Mouse (Mus musculus): ENCODE results near the gene Csdc2. TPM values are rescaled to one million over a fixed set of nuclear protein-coding genes. Genes with fewer than 3 reads are reported as not detected.
A peak's percentile ranks its signal among the peaks of the same experiment; 100 is the strongest.

Gene Csdc2
- polyA plus RNA-seq, 1 experiment from 2014 or later: 8.1 TPM

- no peak overlapping the region for H3K4me3 ChIP-seq
- WGBS: 73% methylated on average over 11 of the region's 11 CpGs
- H3K9me3 ChIP-seq: no peaks in the 10 kb centered on the region
- no peaks in the 10 kb centered on the region for H3K27me3 ChIP-seq (replicated peaks; ENCODE audit: low read depth, poor library complexity, severe bottlenecking)
- H3K4me1 ChIP-seq: peaks cover 33% of the 10 kb centered on the region
- H3K36me3 ChIP-seq (replicated peaks): peaks cover 8% of the 10 kb centered on the region
- no peak overlapping the region for H3K27ac ChIP-seq (replicated peaks)
- DNase-seq (ENCODE audit: low spot score): no peak
These were observed 8.3 kb upstream of the Csdc2 start for GRCm38 (mm10) chr15:81928277-81928676.

- Histone ChIP-seq H3K27ac (replicated peaks) (no peak overlapping the region; the same call in 1 of the 2 replicates), H3K4me1 (peaks cover 26% of the 10 kb centered on the region), H3K36me3 (replicated peaks) (no peaks in the 10 kb centered on the region), H3K4me3 (no peak overlapping the region), H3K27me3 (replicated peaks; ENCODE audit: low read depth, poor library complexity, severe bottlenecking) (peaks cover 9% of the 10 kb centered on the region), H3K9me3 (no peaks in the 10 kb centered on the region)
- DNase-seq (ENCODE audit: low spot score): no peak
- 48% methylated on average over 12 of the region's 12 CpGs for WGBS
These were observed 3.5 kb upstream of the Csdc2 start for GRCm38 (mm10) chr15:81932951-81933470.

- WGBS: 82% methylated on average over 1 of the region's 1 CpGs
- Histone ChIP-seq H3K27me3 (replicated peaks; ENCODE audit: low read depth, poor library complexity, severe bottlenecking) (peaks cover 12% of the 10 kb centered on the region), H3K36me3 (replicated peaks) (no peaks in the 10 kb centered on the region), H3K9me3 (no peaks in the 10 kb centered on the region), H3K4me3 (no peak overlapping the region), H3K27ac (replicated peaks) (no peak overlapping the region), H3K4me1 (peaks cover 36% of the 10 kb centered on the region)
- no peak for DNase-seq (ENCODE audit: low spot score)
These were observed 2.6 kb upstream of the Csdc2 start for GRCm38 (mm10) chr15:81933986-81934385.

GRCm38 (mm10) chr15:81935869-81936637, 506 bp upstream of the Csdc2 start:
- Histone ChIP-seq H3K27me3 (replicated peaks; ENCODE audit: low read depth, poor library complexity, severe bottlenecking) (peaks cover 12% of the 10 kb centered on the region), H3K36me3 (replicated peaks) (no peaks in the 10 kb centered on the region), H3K4me3 (peak overlapping the region; percentile 61), H3K9me3 (no peaks in the 10 kb centered on the region), H3K27ac (replicated peaks) (peak overlapping the region; percentile 65; the same call in 1 of the 2 replicates), H3K4me1 (peaks cover 39% of the 10 kb centered on the region)
- no peak for DNase-seq (ENCODE audit: low spot score)
- WGBS: 58% methylated on average over 7 of the region's 7 CpGs

- Histone ChIP-seq H3K9me3 (no peaks in the 10 kb centered on the region), H3K36me3 (replicated peaks) (no peaks in the 10 kb centered on the region), H3K27ac (replicated peaks) (peak overlapping the region; percentile 65), H3K27me3 (replicated peaks; ENCODE audit: low read depth, poor library complexity, severe bottlenecking) (peaks cover 12% of the 10 kb centered on the region), H3K4me1 (peaks cover 42% of the 10 kb centered on the region), H3K4me3 (peak overlapping the region; percentile 61)
- no peak for DNase-seq (ENCODE audit: low spot score)
- WGBS: 7% methylated on average over 19 of the region's 19 CpGs
These were observed 776 bp downstream of the Csdc2 start for GRCm38 (mm10) chr15:81937098-81937972.

- peak; percentile 64 for DNase-seq (ENCODE audit: low spot score)
- Histone ChIP-seq H3K4me1 (peaks cover 47% of the 10 kb centered on the region), H3K27me3 (replicated peaks; ENCODE audit: low read depth, poor library complexity, severe bottlenecking) (peaks cover 12% of the 10 kb centered on the region), H3K4me3 (0 out of 2 replicates have a peak overlapping the region, but pooled peaks have one; percentile 61), H3K27ac (replicated peaks) (no peak overlapping the region), H3K9me3 (no peaks in the 10 kb centered on the region), H3K36me3 (replicated peaks) (no peaks in the 10 kb centered on the region)
- 32% methylated on average over 2 of the region's 2 CpGs for WGBS
These were observed 1.7 kb downstream of the Csdc2 start for GRCm38 (mm10) chr15:81938246-81938645.

GRCm38 (mm10) chr15:81939157-81939715, 2.7 kb downstream of the Csdc2 start:
- Histone ChIP-seq H3K27ac (replicated peaks) (no peak overlapping the region), H3K4me3 (no peak overlapping the region)
- WGBS: 88% methylated on average over 10 of the region's 10 CpGs

GRCm38 (mm10) chr15:81939774-81940173, 3.2 kb downstream of the Csdc2 start:
- no peaks in the 10 kb centered on the region for H3K9me3 ChIP-seq
- H3K4me1 ChIP-seq: peaks cover 50% of the 10 kb centered on the region
- no peak overlapping the region for H3K27ac ChIP-seq (replicated peaks)
- WGBS: 94% methylated on average over 4 of the region's 4 CpGs
- no peak for DNase-seq (ENCODE audit: low spot score)
- H3K4me3 ChIP-seq: no peak overlapping the region
- no peaks in the 10 kb centered on the region for H3K36me3 ChIP-seq (replicated peaks)
- peaks cover 12% of the 10 kb centered on the region for H3K27me3 ChIP-seq (replicated peaks; ENCODE audit: low read depth, poor library complexity, severe bottlenecking)

More at GRCm38 (mm10) chr15:81939157-81939715, 2.7 kb downstream of the Csdc2 start:
- DNase-seq (ENCODE audit: low spot score): no peak
- Histone ChIP-seq H3K4me1 (peaks cover 50% of the 10 kb centered on the region), H3K9me3 (no peaks in the 10 kb centered on the region), H3K27me3 (replicated peaks; ENCODE audit: low read depth, poor library complexity, severe bottlenecking) (peaks cover 12% of the 10 kb centered on the region), H3K36me3 (replicated peaks) (no peaks in the 10 kb centered on the region)

GRCm38 (mm10) chr15:81940219-81940618, 3.7 kb downstream of the Csdc2 start:
- Histone ChIP-seq H3K27ac (replicated peaks) (no peak overlapping the region), H3K36me3 (replicated peaks) (no peaks in the 10 kb centered on the region), H3K4me3 (no peak overlapping the region), H3K27me3 (replicated peaks; ENCODE audit: low read depth, poor library complexity, severe bottlenecking) (peaks cover 12% of the 10 kb centered on the region), H3K4me1 (peaks cover 50% of the 10 kb centered on the region), H3K9me3 (no peaks in the 10 kb centered on the region)
- DNase-seq (ENCODE audit: low spot score): no peak
- 87% methylated on average over 5 of the region's 5 CpGs for WGBS

GRCm38 (mm10) chr15:81941010-81941409, 4.5 kb downstream of the Csdc2 start:
- H3K27ac ChIP-seq (replicated peaks): no peak overlapping the region
- H3K9me3 ChIP-seq: no peaks in the 10 kb centered on the region
- no peak overlapping the region for H3K4me3 ChIP-seq
- H3K36me3 ChIP-seq (replicated peaks): no peaks in the 10 kb centered on the region
- 93% methylated on average over 2 of the region's 2 CpGs for WGBS
- peaks cover 50% of the 10 kb centered on the region for H3K4me1 ChIP-seq
- H3K27me3 ChIP-seq (replicated peaks; ENCODE audit: low read depth, poor library complexity, severe bottlenecking): peaks cover 12% of the 10 kb centered on the region
- DNase-seq (ENCODE audit: low spot score): no peak

GRCm38 (mm10) chr15:81943176-81943749, 6.7 kb downstream of the Csdc2 start:
- Histone ChIP-seq H3K27ac (replicated peaks) (peak overlapping the region; percentile 71), H3K27me3 (replicated peaks; ENCODE audit: low read depth, poor library complexity, severe bottlenecking) (peaks cover under 1% of the 10 kb centered on the region; the same call in 1 of the 2 replicates), H3K4me1 (peaks cover 27% of the 10 kb centered on the region), H3K9me3 (no peaks in the 10 kb centered on the region), H3K4me3 (peak overlapping the region; percentile 34), H3K36me3 (replicated peaks) (no peaks in the 10 kb centered on the region)
- 9% methylated on average over 9 of the region's 9 CpGs for WGBS
- DNase-seq (ENCODE audit: low spot score): peak; percentile 91

- 88% methylated on average over 10 of the region's 10 CpGs for WGBS
- Histone ChIP-seq H3K4me3 (no peak overlapping the region), H3K36me3 (replicated peaks) (peaks cover 10% of the 10 kb centered on the region; the same call in 1 of the 2 replicates), H3K9me3 (no peaks in the 10 kb centered on the region), H3K27ac (replicated peaks) (no peak overlapping the region), H3K4me1 (peaks cover 11% of the 10 kb centered on the region; the same call in 1 of the 2 replicates), H3K27me3 (replicated peaks; ENCODE audit: low read depth, poor library complexity, severe bottlenecking) (no peaks in the 10 kb centered on the region)
- DNase-seq (ENCODE audit: low spot score): no peak
These were observed 12.5 kb downstream of the Csdc2 start for GRCm38 (mm10) chr15:81949076-81949475.

All from embryonic facial prominence, embryonic 10.5 days (tissue).